Mouse (Mus musculus): Measurements from ENCODE around the gene Lats1. TPM values are rescaled to one million over a fixed set of nuclear protein-coding genes. Genes with fewer than 3 reads are reported as not detected.
A peak's percentile ranks its signal among the peaks of the same experiment; 100 is the strongest.

The Lats1 gene
- polyA plus RNA-seq, 1 experiment from 2014 or later = 5.3 TPM

DNA sequence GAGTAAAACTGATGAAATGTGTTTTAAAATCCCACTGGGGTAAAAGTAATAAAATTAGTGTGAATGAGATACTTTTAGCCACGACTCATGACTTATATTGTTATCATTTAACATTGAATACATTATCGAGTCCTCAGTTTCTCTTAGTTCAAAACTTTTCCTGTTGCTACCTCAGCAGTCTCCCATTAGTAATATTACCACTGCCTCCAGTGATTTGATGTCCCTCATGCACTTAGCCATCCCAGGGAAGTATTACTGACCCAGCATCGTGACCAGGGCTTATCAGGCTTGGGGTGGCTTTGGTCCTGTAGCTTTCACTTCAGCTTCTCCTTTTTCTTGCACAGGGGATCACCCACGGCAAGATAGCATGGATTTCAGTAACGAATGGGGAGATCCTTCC is 29.1 kb downstream of the Lats1 start:
- ATAC-seq (replicated peaks; ENCODE audit: insufficient number of reproducible peaks, low FRiP score, low TSS enrichment) = no peak
- WGBS (ENCODE audit: insufficient replicate concordance) = 88% methylated on average over 5 of the region's 5 CpGs
- H3K9ac ChIP-seq (ENCODE audit: low read depth, low read length) = no peak overlapping the region
- no peak overlapping the region for H3K27ac ChIP-seq (ENCODE audit: low read depth, low read length)
- no peak overlapping the region for H3K4me2 ChIP-seq
- H3K27me3 ChIP-seq (ENCODE audit: control insufficient read depth, insufficient read depth, low read length) = no peaks in the 10 kb centered on the region
- H3K4me1 ChIP-seq (ENCODE audit: control insufficient read depth, insufficient read depth, low read length) = no peaks in the 10 kb centered on the region
- peaks cover 34% of the 10 kb centered on the region for H3K36me3 ChIP-seq (ENCODE audit: control insufficient read depth, insufficient read depth, low read length)
- no peak overlapping the region for H3K4me3 ChIP-seq (ENCODE audit: low read depth, low read length)
- H3K9me3 ChIP-seq (replicated peaks; ENCODE audit: control insufficient read depth, low read length) = no peaks in the 10 kb centered on the region

GRCm38 (mm10) chr10:7712506-7712905 is 31.5 kb downstream of the Lats1 start:
- Histone ChIP-seq H3K4me1 (ENCODE audit: control insufficient read depth, insufficient read depth, low read length) (no peaks in the 10 kb centered on the region), H3K27ac (ENCODE audit: low read depth, low read length) (no peak overlapping the region), H3K9me3 (replicated peaks; ENCODE audit: control insufficient read depth, low read length) (no peaks in the 10 kb centered on the region), H3K27me3 (ENCODE audit: control insufficient read depth, insufficient read depth, low read length) (no peaks in the 10 kb centered on the region), H3K4me2 (no peak overlapping the region), H3K36me3 (ENCODE audit: control insufficient read depth, insufficient read depth, low read length) (peaks cover 26% of the 10 kb centered on the region), H3K4me3 (ENCODE audit: low read depth, low read length) (no peak overlapping the region), H3K9ac (ENCODE audit: low read depth, low read length) (no peak overlapping the region)
- 89% methylated on average over 13 of the region's 13 CpGs for WGBS (ENCODE audit: insufficient replicate concordance)
- no peak for ATAC-seq (replicated peaks; ENCODE audit: insufficient number of reproducible peaks, low FRiP score, low TSS enrichment)

DNA sequence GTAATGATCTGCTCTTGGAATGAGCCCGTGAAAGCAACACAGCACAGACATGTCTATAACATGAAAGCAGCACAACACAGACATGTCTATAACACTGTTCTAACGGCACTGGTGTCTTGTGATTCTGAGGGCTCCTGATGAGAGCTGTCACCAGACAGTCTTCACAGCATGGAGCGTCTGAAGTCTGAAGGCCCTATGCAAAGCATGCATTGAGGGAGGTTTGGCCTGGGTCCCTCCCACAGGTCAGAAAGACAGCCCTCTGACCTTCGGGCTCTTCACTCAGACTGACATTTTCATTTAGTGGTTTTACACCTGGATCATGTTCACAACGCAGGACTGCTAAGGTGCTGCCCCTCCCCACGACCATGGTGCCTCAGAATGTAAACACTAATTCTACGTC is 34.0 kb downstream of the Lats1 start:
- WGBS (ENCODE audit: insufficient replicate concordance) = 71% methylated on average over 7 of the region's 7 CpGs
- no peak overlapping the region for H3K4me3 ChIP-seq (ENCODE audit: low read depth, low read length)
- H3K27ac ChIP-seq (ENCODE audit: low read depth, low read length) = no peak overlapping the region
- H3K4me1 ChIP-seq (ENCODE audit: control insufficient read depth, insufficient read depth, low read length) = no peaks in the 10 kb centered on the region
- no peak overlapping the region for H3K4me2 ChIP-seq
- H3K9me3 ChIP-seq (replicated peaks; ENCODE audit: control insufficient read depth, low read length) = no peaks in the 10 kb centered on the region
- H3K36me3 ChIP-seq (ENCODE audit: control insufficient read depth, insufficient read depth, low read length) = peaks cover 18% of the 10 kb centered on the region
- no peaks in the 10 kb centered on the region for H3K27me3 ChIP-seq (ENCODE audit: control insufficient read depth, insufficient read depth, low read length)
- no peak for ATAC-seq (replicated peaks; ENCODE audit: insufficient number of reproducible peaks, low FRiP score, low TSS enrichment)
- no peak overlapping the region for H3K9ac ChIP-seq (ENCODE audit: low read depth, low read length)

DNA sequence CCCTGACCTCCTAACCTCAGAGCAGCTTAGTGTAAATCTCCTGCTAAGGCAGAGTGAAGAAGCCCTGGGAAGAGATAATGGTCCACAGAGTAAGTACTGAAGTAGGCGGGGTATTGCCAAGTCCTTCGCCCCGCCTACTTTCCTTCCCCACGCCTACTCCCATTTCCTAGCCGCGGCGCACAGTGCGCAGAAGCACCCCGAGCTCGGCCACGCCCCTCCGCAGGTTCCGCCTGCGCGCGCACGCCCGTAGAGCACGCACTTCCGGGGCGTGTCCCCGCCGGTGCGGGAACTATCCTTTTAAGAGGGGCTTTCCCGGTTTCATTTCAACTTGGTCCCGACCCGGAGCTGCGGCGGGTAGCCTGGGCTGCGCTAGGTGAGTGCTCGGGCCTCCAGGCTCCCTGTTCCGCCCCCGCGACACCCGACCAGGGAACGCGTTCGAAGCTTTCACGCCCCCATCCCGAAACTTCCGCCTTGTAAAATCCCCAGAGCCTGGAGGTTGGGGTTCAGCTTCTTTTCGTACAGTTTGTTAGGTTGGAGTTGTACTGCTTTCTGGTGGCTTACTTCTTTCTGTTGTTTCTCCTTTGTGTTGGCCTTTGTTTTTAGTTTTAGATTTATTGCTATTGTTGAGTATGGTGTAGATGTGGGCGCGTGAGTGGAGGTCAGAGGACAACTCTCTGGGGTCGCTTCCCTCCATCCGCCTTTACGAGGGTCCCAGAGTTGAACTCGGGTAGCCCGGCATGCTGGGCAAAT is 44.9 kb downstream of the Lats1 start, which contains the start of gene Katna1:
TSS of gene Katna1 (plus strand) at position 250 of the 750 bp plus-strand sequence.
- H3K9ac ChIP-seq (ENCODE audit: low read depth, low read length) = peak within 1 kb of the TSS; percentile 85
- peak within 1 kb of the TSS; percentile 94 for H3K4me3 ChIP-seq (ENCODE audit: low read depth, low read length)
- ATAC-seq (replicated peaks; ENCODE audit: insufficient number of reproducible peaks, low FRiP score, low TSS enrichment) = peak; percentile 98
- H3K9me3 ChIP-seq (replicated peaks; ENCODE audit: control insufficient read depth, low read length) = no peaks in the 10 kb centered on the region
- H3K36me3 ChIP-seq (ENCODE audit: control insufficient read depth, insufficient read depth, low read length) = no peaks in the 10 kb centered on the region
- H3K27ac ChIP-seq (ENCODE audit: low read depth, low read length) = peak within 1 kb of the TSS; percentile 46; the same call in 1 of the 2 replicates
- peaks cover 5% of the 10 kb centered on the region for H3K4me1 ChIP-seq (ENCODE audit: control insufficient read depth, insufficient read depth, low read length)
- WGBS (ENCODE audit: insufficient replicate concordance) = under 1% methylated on average over 49 of the region's 49 CpGs
- peak within 1 kb of the TSS; percentile 78 for H3K4me2 ChIP-seq
- H3K27me3 ChIP-seq (ENCODE audit: control insufficient read depth, insufficient read depth, low read length) = no peaks in the 10 kb centered on the region

DNA sequence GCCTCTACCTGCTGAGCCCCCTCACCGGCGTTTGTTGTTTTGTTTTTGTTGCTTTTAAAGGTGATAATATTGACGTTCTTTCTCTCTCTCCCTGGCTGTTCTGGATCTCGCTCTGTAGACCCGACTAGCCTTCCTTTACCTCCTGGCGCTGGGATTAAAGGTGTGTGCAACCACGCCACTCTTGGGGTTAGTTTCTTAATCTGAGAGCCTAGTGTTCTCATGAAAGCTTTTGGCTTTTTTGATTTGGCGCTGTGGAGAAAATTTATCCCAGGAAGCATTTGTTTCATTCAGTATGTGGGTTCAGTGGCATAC is 45.4 kb downstream of the Lats1 start:
- Histone ChIP-seq H3K4me2 (peak overlapping the region; percentile 78), H3K9me3 (replicated peaks; ENCODE audit: control insufficient read depth, low read length) (no peaks in the 10 kb centered on the region), H3K4me3 (ENCODE audit: low read depth, low read length) (peak overlapping the region; percentile 94), H3K4me1 (ENCODE audit: control insufficient read depth, insufficient read depth, low read length) (peaks cover 5% of the 10 kb centered on the region), H3K9ac (ENCODE audit: low read depth, low read length) (peak overlapping the region; percentile 85), H3K27ac (ENCODE audit: low read depth, low read length) (no peak overlapping the region), H3K36me3 (ENCODE audit: control insufficient read depth, insufficient read depth, low read length) (no peaks in the 10 kb centered on the region), H3K27me3 (ENCODE audit: control insufficient read depth, insufficient read depth, low read length) (no peaks in the 10 kb centered on the region)
- ATAC-seq (replicated peaks; ENCODE audit: insufficient number of reproducible peaks, low FRiP score, low TSS enrichment) = no peak
- 0% methylated on average over 8 of the region's 8 CpGs for WGBS (ENCODE audit: insufficient replicate concordance)

DNA sequence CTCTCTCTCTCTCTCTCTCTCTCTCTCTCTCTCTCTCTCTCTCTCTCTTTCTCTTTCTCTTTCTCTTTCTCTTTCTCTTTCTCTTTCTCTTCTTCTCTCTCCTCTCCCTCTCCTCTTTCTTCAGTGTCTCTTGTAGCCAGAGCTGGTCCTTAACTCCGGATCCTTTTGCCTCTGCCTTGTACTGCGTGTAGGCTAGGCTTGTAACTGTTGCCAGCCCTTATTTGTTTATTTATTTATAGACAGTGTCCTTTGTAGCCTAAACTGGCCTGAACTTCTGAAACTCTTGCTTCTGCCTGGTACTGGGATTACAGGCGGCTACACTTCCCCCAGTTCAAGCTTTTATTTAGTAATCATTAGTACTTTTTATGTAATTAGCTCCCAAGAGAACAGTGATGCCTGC is 46.0 kb downstream of the Lats1 start:
- H3K27me3 ChIP-seq (ENCODE audit: control insufficient read depth, insufficient read depth, low read length) = no peaks in the 10 kb centered on the region
- no peak for ATAC-seq (replicated peaks; ENCODE audit: insufficient number of reproducible peaks, low FRiP score, low TSS enrichment)
- H3K9me3 ChIP-seq (replicated peaks; ENCODE audit: control insufficient read depth, low read length) = no peaks in the 10 kb centered on the region
- 26% methylated on average over 3 of the region's 3 CpGs for WGBS (ENCODE audit: insufficient replicate concordance)
- 0 out of 2 replicates have a peak overlapping the region, but pooled peaks have one; percentile 46 for H3K9ac ChIP-seq (ENCODE audit: low read depth, low read length)
- no peaks in the 10 kb centered on the region for H3K36me3 ChIP-seq (ENCODE audit: control insufficient read depth, insufficient read depth, low read length)
- H3K4me1 ChIP-seq (ENCODE audit: control insufficient read depth, insufficient read depth, low read length) = peaks cover 5% of the 10 kb centered on the region
- no peak overlapping the region for H3K27ac ChIP-seq (ENCODE audit: low read depth, low read length)
- H3K4me3 ChIP-seq (ENCODE audit: low read depth, low read length) = peak overlapping the region; percentile 94; the same call in 1 of the 2 replicates
- peak overlapping the region; percentile 78 for H3K4me2 ChIP-seq

GRCm38 (mm10) chr10:7731582-7731981 is 50.6 kb downstream of the Lats1 start:
- H3K4me1 ChIP-seq (ENCODE audit: control insufficient read depth, insufficient read depth, low read length) = peaks cover 3% of the 10 kb centered on the region
- H3K27me3 ChIP-seq (ENCODE audit: control insufficient read depth, insufficient read depth, low read length) = no peaks in the 10 kb centered on the region
- no peak overlapping the region for H3K4me2 ChIP-seq
- H3K36me3 ChIP-seq (ENCODE audit: control insufficient read depth, insufficient read depth, low read length) = no peaks in the 10 kb centered on the region
- no peaks in the 10 kb centered on the region for H3K9me3 ChIP-seq (replicated peaks; ENCODE audit: control insufficient read depth, low read length)
- no peak for ATAC-seq (replicated peaks; ENCODE audit: insufficient number of reproducible peaks, low FRiP score, low TSS enrichment)
- no peak overlapping the region for H3K27ac ChIP-seq (ENCODE audit: low read depth, low read length)
- H3K4me3 ChIP-seq (ENCODE audit: low read depth, low read length) = no peak overlapping the region
- H3K9ac ChIP-seq (ENCODE audit: low read depth, low read length) = no peak overlapping the region

DNA sequence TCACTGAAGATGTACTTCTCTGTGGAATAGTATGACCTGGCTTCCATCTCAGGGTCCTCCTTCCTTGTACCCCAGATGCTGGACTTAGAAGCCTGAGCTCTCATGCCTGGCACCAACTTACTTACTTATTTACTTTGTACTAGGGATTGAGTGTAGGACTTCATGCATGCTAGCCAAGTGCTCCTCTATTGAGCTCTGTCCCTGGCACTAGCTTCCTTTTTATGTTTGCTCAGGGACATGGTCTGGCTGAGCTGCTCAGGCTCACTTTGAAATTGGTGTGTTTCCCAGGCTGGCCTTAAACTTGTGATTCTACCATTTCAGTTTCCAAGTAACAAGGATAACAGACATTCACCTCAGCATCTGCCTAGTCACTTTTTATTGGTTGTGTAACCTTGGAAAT is 56.1 kb downstream of the Lats1 start:
- Histone ChIP-seq H3K4me3 (ENCODE audit: low read depth, low read length) (no peak overlapping the region), H3K4me2 (no peak overlapping the region)

DNA sequence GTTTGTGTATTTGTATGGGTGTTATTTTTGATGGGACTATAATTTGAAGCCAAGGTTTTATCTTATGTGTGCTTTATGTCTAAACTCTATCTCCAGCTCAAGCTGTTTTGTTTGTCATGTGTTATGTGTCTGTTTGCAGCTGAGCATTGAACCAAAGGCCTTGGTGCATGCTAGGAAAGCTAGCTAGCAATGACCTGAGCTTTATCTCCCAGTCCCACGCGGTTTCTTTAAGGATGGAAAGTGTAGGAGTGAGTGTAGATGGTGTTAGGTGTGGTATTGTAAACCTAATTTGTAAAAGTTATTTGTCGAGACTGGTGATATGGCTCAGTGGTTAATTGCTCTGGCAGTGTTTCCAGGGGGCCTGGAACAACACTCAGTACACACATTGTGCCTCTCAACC is 56.9 kb downstream of the Lats1 start:
- no peak overlapping the region for H3K27ac ChIP-seq (ENCODE audit: low read depth, low read length)
- H3K4me2 ChIP-seq = no peak overlapping the region
- no peak for ATAC-seq (replicated peaks; ENCODE audit: insufficient number of reproducible peaks, low FRiP score, low TSS enrichment)
- no peak overlapping the region for H3K9ac ChIP-seq (ENCODE audit: low read depth, low read length)
- peaks cover 6% of the 10 kb centered on the region; the same call in 1 of the 2 replicates for H3K36me3 ChIP-seq (ENCODE audit: control insufficient read depth, insufficient read depth, low read length)
- no peaks in the 10 kb centered on the region for H3K9me3 ChIP-seq (replicated peaks; ENCODE audit: control insufficient read depth, low read length)
- no peaks in the 10 kb centered on the region for H3K27me3 ChIP-seq (ENCODE audit: control insufficient read depth, insufficient read depth, low read length)
- 72% methylated on average over 3 of the region's 3 CpGs for WGBS (ENCODE audit: insufficient replicate concordance)
- no peaks in the 10 kb centered on the region for H3K4me1 ChIP-seq (ENCODE audit: control insufficient read depth, insufficient read depth, low read length)
- no peak overlapping the region for H3K4me3 ChIP-seq (ENCODE audit: low read depth, low read length)

More for the DNA sequence above, 56.1 kb downstream of the Lats1 start:
- Histone ChIP-seq H3K9ac (ENCODE audit: low read depth, low read length) (no peak overlapping the region), H3K9me3 (replicated peaks; ENCODE audit: control insufficient read depth, low read length) (no peaks in the 10 kb centered on the region), H3K4me1 (ENCODE audit: control insufficient read depth, insufficient read depth, low read length) (no peaks in the 10 kb centered on the region), H3K36me3 (ENCODE audit: control insufficient read depth, insufficient read depth, low read length) (peaks cover 4% of the 10 kb centered on the region; the same call in 1 of the 2 replicates), H3K27ac (ENCODE audit: low read depth, low read length) (no peak overlapping the region), H3K27me3 (ENCODE audit: control insufficient read depth, insufficient read depth, low read length) (no peaks in the 10 kb centered on the region)
- no peak for ATAC-seq (replicated peaks; ENCODE audit: insufficient number of reproducible peaks, low FRiP score, low TSS enrichment)
